Mouse (Mus musculus) embryonic fibroblast, embryonic 13.5 days (primary cell): ENCODE results near the gene Grrp1.

ENCODE experiments used
- CTCF ChIP-seq: IDR thresholded peaks from 2 replicates; pipeline ENCODE4 v1.5.1; 2011; ENCODE audit warnings: mild to moderate bottlenecking, control low read depth, low read length, moderate library complexity, borderline replicate concordance; ENCODE audit not compliant: insufficient read depth
- POLR2A ChIP-seq: IDR thresholded peaks from 2 replicates; pipeline ENCODE4 v1.6.1; 2011; ENCODE audit warnings: low read depth, mild to moderate bottlenecking, control low read depth, low read length, moderate library complexity

GRCm38 (mm10) chr4:134257198-134258009, 3.5 kb upstream of the Grrp1 start:
- TF ChIP-seq CTCF (no peak), POLR2A (no peak)
